Mouse (Mus musculus): ENCODE data around the gene Mylip. TPM values are rescaled to one million over a fixed set of nuclear protein-coding genes. Genes with fewer than 3 reads are reported as not detected.

Mylip gene
- polyA plus RNA-seq, 1 experiment, result 2.4 TPM

DNA sequence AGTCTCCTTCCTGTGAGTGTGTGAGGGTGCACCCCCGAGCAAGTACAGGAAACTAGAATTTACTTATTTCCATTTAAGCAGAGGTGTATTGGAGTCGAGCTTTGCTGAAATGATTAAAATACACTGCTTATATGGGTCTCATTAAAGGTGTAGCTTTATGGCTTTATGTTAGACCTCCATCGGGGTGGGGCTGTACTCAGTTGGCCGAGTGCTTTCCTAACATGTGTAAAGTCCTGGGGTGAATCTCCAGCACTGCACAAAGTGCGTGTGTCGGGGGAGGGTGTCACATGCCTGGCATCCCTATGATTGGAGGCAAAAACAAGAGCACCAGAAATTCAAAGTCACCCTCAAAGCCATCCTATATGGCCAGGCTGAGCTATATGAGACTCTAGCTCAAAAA, 49.3 kb downstream of the Mylip start:
- no peak for TF ChIP-seq TAL1 (IDR thresholded peaks at IDR 0.05; ENCODE audit: low read length)
- no peak for TF ChIP-seq GATA1 (IDR thresholded peaks at IDR 0.05; ENCODE audit: low read length)
- Histone ChIP-seq H3K9me3 (ENCODE audit: control insufficient read depth, low read length) (no peaks in the 10 kb centered on the region), H3K4me3 (replicated peaks) (no peak overlapping the region), H3K4me1 (ENCODE audit: control insufficient read depth) (peaks cover 20% of the 10 kb centered on the region), H3K36me3 (ENCODE audit: control insufficient read depth) (no peaks in the 10 kb centered on the region), H3K27me3 (ENCODE audit: control insufficient read depth) (peaks cover 20% of the 10 kb centered on the region)

GRCm38 (mm10) chr13:45440226-45440625, 50.7 kb downstream of the Mylip start:
- Histone ChIP-seq H3K9me3 (ENCODE audit: control insufficient read depth, low read length) (no peaks in the 10 kb centered on the region), H3K4me3 (replicated peaks) (no peak overlapping the region), H3K4me1 (ENCODE audit: control insufficient read depth) (peaks cover 24% of the 10 kb centered on the region), H3K36me3 (ENCODE audit: control insufficient read depth) (no peaks in the 10 kb centered on the region), H3K27me3 (ENCODE audit: control insufficient read depth) (peaks cover 33% of the 10 kb centered on the region)
- TF ChIP-seq TAL1 (IDR thresholded peaks at IDR 0.05; ENCODE audit: low read length) (no peak), GATA1 (IDR thresholded peaks at IDR 0.05; ENCODE audit: low read length) (no peak)

DNA sequence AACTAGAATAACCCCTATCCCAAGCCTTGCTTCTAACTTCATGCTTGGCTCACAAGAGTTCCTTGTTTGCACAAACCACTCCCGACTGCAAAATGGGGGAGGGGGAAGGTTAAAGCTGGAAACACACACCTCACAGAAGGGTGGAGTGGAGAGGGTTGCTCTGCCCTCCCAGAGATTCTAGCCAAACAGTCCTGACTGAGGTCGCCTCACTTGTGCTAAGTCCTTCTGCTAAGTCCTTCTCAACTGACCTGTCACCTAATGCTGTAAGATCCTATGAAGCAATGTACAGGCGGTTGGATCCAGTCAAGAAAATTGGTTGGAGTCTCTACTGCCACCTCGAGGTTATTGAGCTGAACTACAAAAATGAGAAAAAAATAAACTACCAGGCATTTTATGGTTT, 52.9 kb downstream of the Mylip start:
- Histone ChIP-seq H3K9me3 (ENCODE audit: control insufficient read depth, low read length) (no peaks in the 10 kb centered on the region), H3K4me3 (replicated peaks) (no peak overlapping the region), H3K36me3 (ENCODE audit: control insufficient read depth) (no peaks in the 10 kb centered on the region), H3K27me3 (ENCODE audit: control insufficient read depth) (peaks cover 29% of the 10 kb centered on the region), H3K4me1 (ENCODE audit: control insufficient read depth) (peaks cover 24% of the 10 kb centered on the region)
- TF ChIP-seq TAL1 (IDR thresholded peaks at IDR 0.05; ENCODE audit: low read length), result no peak
- TF ChIP-seq GATA1 (IDR thresholded peaks at IDR 0.05; ENCODE audit: low read length), result no peak

GRCm38 (mm10) chr13:45442918-45443535, 53.5 kb downstream of the Mylip start:
- peaks cover 24% of the 10 kb centered on the region for H3K4me1 ChIP-seq (ENCODE audit: control insufficient read depth)

GRCm38 (mm10) chr13:45444220-45444619, 54.7 kb downstream of the Mylip start:
- no peak for TF ChIP-seq TAL1 (IDR thresholded peaks at IDR 0.05; ENCODE audit: low read length)
- no peak for TF ChIP-seq GATA1 (IDR thresholded peaks at IDR 0.05; ENCODE audit: low read length)
- Histone ChIP-seq H3K27me3 (ENCODE audit: control insufficient read depth) (peaks cover 31% of the 10 kb centered on the region), H3K4me1 (ENCODE audit: control insufficient read depth) (peaks cover 24% of the 10 kb centered on the region)

More at GRCm38 (mm10) chr13:45442918-45443535, 53.5 kb downstream of the Mylip start:
- Histone ChIP-seq H3K36me3 (ENCODE audit: control insufficient read depth) (no peaks in the 10 kb centered on the region), H3K9me3 (ENCODE audit: control insufficient read depth, low read length) (no peaks in the 10 kb centered on the region), H3K27me3 (ENCODE audit: control insufficient read depth) (peaks cover 31% of the 10 kb centered on the region), H3K4me3 (replicated peaks) (no peak overlapping the region)
- no peak for TF ChIP-seq GATA1 (IDR thresholded peaks at IDR 0.05; ENCODE audit: low read length)
- no peak for TF ChIP-seq TAL1 (IDR thresholded peaks at IDR 0.05; ENCODE audit: low read length)

DNA sequence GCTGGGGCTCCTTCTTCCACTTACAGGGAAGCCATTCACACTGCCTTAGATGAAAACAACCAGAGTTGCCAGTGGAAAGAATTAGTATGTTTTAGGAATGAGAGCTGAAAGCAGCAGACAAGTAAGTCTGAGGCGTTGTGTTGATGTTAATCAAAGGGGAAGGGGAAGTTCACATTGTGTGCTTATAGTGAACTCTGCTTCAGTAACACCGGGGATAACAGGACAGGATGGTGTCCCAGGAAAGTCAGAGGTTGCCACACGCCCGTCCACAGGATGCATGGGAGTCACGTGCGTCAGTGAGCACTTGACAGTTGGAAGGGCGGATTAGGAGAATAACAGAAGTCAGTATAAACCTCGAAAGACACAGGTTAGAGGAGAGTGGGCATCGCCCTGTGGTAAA, 55.1 kb downstream of the Mylip start:
- TF ChIP-seq TAL1 (IDR thresholded peaks at IDR 0.05; ENCODE audit: low read length) (no peak), GATA1 (IDR thresholded peaks at IDR 0.05; ENCODE audit: low read length) (no peak)
- no peak overlapping the region for H3K4me3 ChIP-seq (replicated peaks)

More at GRCm38 (mm10) chr13:45444220-45444619, 54.7 kb downstream of the Mylip start:
- H3K36me3 ChIP-seq (ENCODE audit: control insufficient read depth), result no peaks in the 10 kb centered on the region
- H3K9me3 ChIP-seq (ENCODE audit: control insufficient read depth, low read length), result no peaks in the 10 kb centered on the region
- no peak overlapping the region for H3K4me3 ChIP-seq (replicated peaks)

GRCm38 (mm10) chr13:45446636-45447035, 57.1 kb downstream of the Mylip start:
- H3K27me3 ChIP-seq (ENCODE audit: control insufficient read depth), result peaks cover 25% of the 10 kb centered on the region
- H3K36me3 ChIP-seq (ENCODE audit: control insufficient read depth), result no peaks in the 10 kb centered on the region
- H3K4me3 ChIP-seq (replicated peaks), result no peak overlapping the region
- peaks cover 17% of the 10 kb centered on the region for H3K4me1 ChIP-seq (ENCODE audit: control insufficient read depth)
- no peaks in the 10 kb centered on the region for H3K9me3 ChIP-seq (ENCODE audit: control insufficient read depth, low read length)
- no peak for TF ChIP-seq GATA1 (IDR thresholded peaks at IDR 0.05; ENCODE audit: low read length)

More for the DNA sequence above, 55.1 kb downstream of the Mylip start:
- Histone ChIP-seq H3K4me1 (ENCODE audit: control insufficient read depth) (peaks cover 24% of the 10 kb centered on the region), H3K36me3 (ENCODE audit: control insufficient read depth) (no peaks in the 10 kb centered on the region), H3K27me3 (ENCODE audit: control insufficient read depth) (peaks cover 31% of the 10 kb centered on the region), H3K9me3 (ENCODE audit: control insufficient read depth, low read length) (no peaks in the 10 kb centered on the region)

DNA sequence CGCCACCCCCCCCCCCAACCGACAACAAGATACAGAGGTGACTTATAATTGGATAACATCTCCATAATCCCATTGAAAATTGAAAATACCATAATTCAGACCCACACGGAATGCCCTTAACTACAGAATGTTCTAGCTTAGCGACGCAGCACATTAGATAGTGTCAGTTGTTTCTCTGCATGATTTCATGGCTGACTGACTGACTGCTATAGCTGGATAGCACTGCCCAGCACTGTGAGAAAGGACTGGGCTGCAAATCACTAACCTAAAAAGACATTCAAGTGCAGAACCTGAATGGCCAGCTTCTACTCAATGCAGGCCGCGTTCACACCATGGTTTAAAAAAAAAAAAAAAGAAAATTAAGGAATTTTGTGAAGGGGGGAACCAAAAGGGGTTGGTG, 62.9 kb downstream of the Mylip start:
- Histone ChIP-seq H3K27me3 (ENCODE audit: control insufficient read depth) (peaks cover 4% of the 10 kb centered on the region), H3K9me3 (ENCODE audit: control insufficient read depth, low read length) (no peaks in the 10 kb centered on the region), H3K36me3 (ENCODE audit: control insufficient read depth) (no peaks in the 10 kb centered on the region), H3K4me3 (replicated peaks) (no peak overlapping the region), H3K4me1 (ENCODE audit: control insufficient read depth) (peaks cover 18% of the 10 kb centered on the region)
- no peak for TF ChIP-seq TAL1 (IDR thresholded peaks at IDR 0.05; ENCODE audit: low read length)
- TF ChIP-seq GATA1 (IDR thresholded peaks at IDR 0.05; ENCODE audit: low read length), result no peak

DNA sequence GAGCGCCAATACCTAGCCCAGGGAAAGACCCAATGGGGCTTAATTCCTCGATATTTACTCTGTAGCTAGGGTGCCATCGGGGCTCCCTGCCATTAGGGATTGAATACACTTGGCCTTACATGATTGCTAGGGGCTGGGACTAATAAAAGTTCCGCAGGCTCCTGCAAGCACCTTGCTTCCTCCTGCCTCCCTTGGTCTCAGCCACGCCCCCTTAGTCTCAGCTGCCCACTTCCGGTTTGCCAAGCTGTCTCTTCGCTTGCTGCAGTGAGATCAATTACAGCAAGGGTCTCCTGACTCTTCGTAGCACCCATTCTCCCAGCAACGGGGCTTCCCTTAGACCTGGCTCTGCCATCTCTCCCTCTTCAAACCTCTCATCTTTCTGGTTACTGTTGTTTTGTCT, 63.5 kb downstream of the Mylip start:
- peaks cover 18% of the 10 kb centered on the region for H3K4me1 ChIP-seq (ENCODE audit: control insufficient read depth)
- H3K27me3 ChIP-seq (ENCODE audit: control insufficient read depth), result no peaks in the 10 kb centered on the region
- H3K4me3 ChIP-seq (replicated peaks), result no peak overlapping the region
- no peaks in the 10 kb centered on the region for H3K36me3 ChIP-seq (ENCODE audit: control insufficient read depth)
- no peak for TF ChIP-seq GATA1 (IDR thresholded peaks at IDR 0.05; ENCODE audit: low read length)
- TF ChIP-seq TAL1 (IDR thresholded peaks at IDR 0.05; ENCODE audit: low read length), result no peak
- no peaks in the 10 kb centered on the region for H3K9me3 ChIP-seq (ENCODE audit: control insufficient read depth, low read length)

DNA sequence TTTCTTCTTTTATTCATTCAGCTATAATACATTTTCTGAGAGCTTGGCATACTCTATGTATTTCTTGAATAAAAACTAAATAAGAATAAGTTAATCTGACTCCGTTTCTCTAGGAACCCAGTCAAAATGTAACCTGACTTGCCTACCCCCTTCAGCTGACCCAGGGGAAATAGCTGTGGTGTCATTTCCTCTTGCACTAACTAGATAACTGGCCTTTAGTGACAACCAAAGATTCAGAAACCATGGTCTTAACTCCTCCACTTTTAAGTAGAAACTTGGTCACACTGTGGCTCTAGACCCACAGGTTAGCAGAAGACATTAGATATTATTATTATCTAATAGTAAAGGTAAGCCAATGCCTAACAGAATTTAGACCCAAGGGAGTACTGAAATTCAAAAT, 64.5 kb downstream of the Mylip start:
- TF ChIP-seq GATA1 (IDR thresholded peaks at IDR 0.05; ENCODE audit: low read length), result no peak
- TF ChIP-seq TAL1 (IDR thresholded peaks at IDR 0.05; ENCODE audit: low read length), result no peak
- Histone ChIP-seq H3K36me3 (ENCODE audit: control insufficient read depth) (no peaks in the 10 kb centered on the region), H3K9me3 (ENCODE audit: control insufficient read depth, low read length) (no peaks in the 10 kb centered on the region), H3K4me1 (ENCODE audit: control insufficient read depth) (peaks cover 18% of the 10 kb centered on the region), H3K4me3 (replicated peaks) (no peak overlapping the region), H3K27me3 (ENCODE audit: control insufficient read depth) (no peaks in the 10 kb centered on the region)

Measured in erythroblast, embryonic 14.5 days (primary cell).